Mouse (Mus musculus) myocyte (in vitro differentiated cells): ENCODE data around the gene 3110021N24Rik. TPM values are rescaled to one million over a fixed set of nuclear protein-coding genes. Genes with fewer than 3 reads are reported as not detected.

ENCODE experiments used
- H3K27me3 ChIP-seq: one replicate; pipeline ENCODE4 v1.6.1; 2011; ENCODE audit not compliant: control insufficient read depth, insufficient read depth, insufficient read length
- H3K36me3 ChIP-seq: one replicate; pipeline ENCODE4 v1.6.1; 2011; ENCODE audit not compliant: control insufficient read depth, insufficient read depth
- H3K4me2 ChIP-seq: one replicate; pipeline ENCODE4 v1.6.1; 2011; ENCODE audit warnings: low read depth, control low read depth
- H3K4me3 ChIP-seq: one replicate; pipeline ENCODE4 v1.5.1; 2011; ENCODE audit warnings: mild to moderate bottlenecking, control low read depth, moderate library complexity
- H3K79me2 ChIP-seq: one replicate; pipeline ENCODE4 v1.6.1; 2011; ENCODE audit not compliant: control insufficient read depth, insufficient read depth
- H3ac ChIP-seq: one replicate; pipeline ENCODE4 v1.6.1; 2011; ENCODE audit not compliant: control insufficient read depth, insufficient read length
- CEBPB ChIP-seq: IDR thresholded peaks from 2 replicates; pipeline ENCODE4 v1.6.1; 2011; ENCODE audit warnings: mild to moderate bottlenecking, moderate library complexity; ENCODE audit not compliant: poor library complexity, insufficient read depth, severe bottlenecking
- E2F4 ChIP-seq: IDR thresholded peaks from one replicate; pipeline ENCODE4 v1.6.1; 2011; ENCODE audit warnings: mild to moderate bottlenecking, control low read depth, moderate library complexity; ENCODE audit not compliant: insufficient read depth
- MAX ChIP-seq: IDR thresholded peaks from one replicate; pipeline ENCODE4 v1.6.1; 2011; ENCODE audit warnings: low read depth, mild to moderate bottlenecking, control low read depth
- MYOD1 ChIP-seq, 3 experiments: IDR thresholded peaks; one replicate each; pipeline ENCODE4 v1.6.1; 2011; ENCODE audit warnings: control low read depth in 2 of 3, low read depth in 2 of 3, mild to moderate bottlenecking in 2 of 3, moderate library complexity in 1 of 3; ENCODE audit not compliant: insufficient read length in 2 of 3, control insufficient read depth in 1 of 3
- MYOG ChIP-seq, 3 experiments: IDR thresholded peaks; one replicate each; pipeline ENCODE4 v1.6.1; 2011; ENCODE audit warnings: control low read depth in 2 of 3, low read depth in 2 of 3, mild to moderate bottlenecking in 2 of 3; ENCODE audit not compliant: insufficient read length in 2 of 3, control insufficient read depth in 1 of 3, insufficient read depth in 1 of 3
- POLR2A ChIP-seq: IDR thresholded peaks from one replicate; pipeline ENCODE4 v1.6.1; 2011; ENCODE audit warnings: low read depth, mild to moderate bottlenecking, control low read depth, moderate library complexity; ENCODE audit not compliant: insufficient read length
- POLR2AphosphoS2 ChIP-seq: IDR thresholded peaks from one replicate; pipeline ENCODE4 v1.6.1; 2011; ENCODE audit warnings: low read depth, control low read depth; ENCODE audit not compliant: insufficient read length
- REST ChIP-seq: IDR thresholded peaks from one replicate; pipeline ENCODE4 v1.6.1; 2011; ENCODE audit warnings: mild to moderate bottlenecking, control low read depth, moderate library complexity; ENCODE audit not compliant: insufficient read depth, insufficient read length
- SRF ChIP-seq: IDR thresholded peaks from one replicate; pipeline ENCODE4 v1.6.1; 2011; ENCODE audit warnings: low read depth; ENCODE audit not compliant: control insufficient read depth, insufficient read length
- TCF12 ChIP-seq: IDR thresholded peaks from one replicate; pipeline ENCODE4 v1.6.1; 2011; ENCODE audit warnings: mild to moderate bottlenecking, control low read depth; ENCODE audit not compliant: poor library complexity, insufficient read depth, severe bottlenecking
- TCF3 ChIP-seq: IDR thresholded peaks from one replicate; pipeline ENCODE4 v1.6.1; 2011; ENCODE audit warnings: low read depth, control low read depth; ENCODE audit not compliant: insufficient read length
- USF1 ChIP-seq: IDR thresholded peaks from one replicate; pipeline ENCODE4 v1.6.1; 2011; ENCODE audit warnings: low read depth, mild to moderate bottlenecking, control low read depth, moderate library complexity
- polyA plus RNA-seq: library from polyadenylated mRNA; unstranded; fragments of >200 nt; fragmentation: generic; extraction: Trizol; gene quantifications from one replicate; pipeline ENCODE4 v1.2.1, GENCODE M21; 2012; ENCODE audit warnings: missing spikeins

3110021N24Rik gene
- polyA plus RNA-seq, 1 experiment: 0.06 TPM

- no peak overlapping the region for H3K4me3 ChIP-seq
- H3K36me3 ChIP-seq: no peaks in the 10 kb centered on the region
- H3K4me2 ChIP-seq: no peak overlapping the region
- H3K79me2 ChIP-seq: no peaks in the 10 kb centered on the region
- H3K27me3 ChIP-seq: no peaks in the 10 kb centered on the region
- no peak for TF ChIP-seq MYOD1 (IDR thresholded peaks at IDR 0.05; ENCODE audit: control insufficient read depth in 1 of 3, insufficient read length in 2 of 3, low read depth in 2 of 3)
- no peak for TF ChIP-seq TCF12
- TF ChIP-seq POLR2A: no peak
- TF ChIP-seq POLR2AphosphoS2: no peak
- no peak for TF ChIP-seq MAX
- TF ChIP-seq E2F4: no peak
- no peak for TF ChIP-seq CEBPB
- no peak for TF ChIP-seq REST
- TF ChIP-seq SRF: no peak
- TF ChIP-seq USF1: no peak
- H3ac ChIP-seq: no peak overlapping the region
Measured at GRCm38 (mm10) chr4:108790507-108790906, 71.1 kb downstream of the 3110021N24Rik start.

- Histone ChIP-seq H3ac (no peak overlapping the region), H3K4me2 (no peak overlapping the region), H3K36me3 (no peaks in the 10 kb centered on the region), H3K27me3 (no peaks in the 10 kb centered on the region), H3K79me2 (no peaks in the 10 kb centered on the region), H3K4me3 (no peak overlapping the region)
- TF ChIP-seq USF1 (no peak), TCF3 (no peak), MYOD1 (IDR thresholded peaks at IDR 0.05; ENCODE audit: control insufficient read depth in 1 of 3, insufficient read length in 2 of 3, low read depth in 2 of 3) (no peak), E2F4 (no peak), REST (no peak), MAX (no peak), POLR2A (no peak), MYOG (IDR thresholded peaks at IDR 0.05; ENCODE audit: control insufficient read depth in 1 of 3, insufficient read depth in 1 of 3, insufficient read length in 2 of 3, low read depth in 2 of 3) (no peak), CEBPB (no peak)
Measured at GRCm38 (mm10) chr4:108793941-108794340, 74.5 kb downstream of the 3110021N24Rik start.

- no peak overlapping the region for H3ac ChIP-seq
Measured at GRCm38 (mm10) chr4:108796701-108797100, 77.3 kb downstream of the 3110021N24Rik start.

GRCm38 (mm10) chr4:108798083-108798830 is 78.8 kb downstream of the 3110021N24Rik start:
- TF ChIP-seq POLR2AphosphoS2 (no peak), REST (no peak), MYOD1 (IDR thresholded peaks at IDR 0.05; ENCODE audit: control insufficient read depth in 1 of 3, insufficient read length in 2 of 3, low read depth in 2 of 3) (no peak), MAX (no peak), POLR2A (no peak), TCF3 (no peak), SRF (no peak), USF1 (no peak), MYOG (IDR thresholded peaks at IDR 0.05; ENCODE audit: control insufficient read depth in 1 of 3, insufficient read depth in 1 of 3, insufficient read length in 2 of 3, low read depth in 2 of 3) (no peak), CEBPB (no peak), TCF12 (no peak), E2F4 (no peak)
- no peaks in the 10 kb centered on the region for H3K36me3 ChIP-seq
- no peaks in the 10 kb centered on the region for H3K27me3 ChIP-seq
- H3K4me3 ChIP-seq: no peak overlapping the region
- no peak overlapping the region for H3ac ChIP-seq
- H3K4me2 ChIP-seq: no peak overlapping the region
- no peaks in the 10 kb centered on the region for H3K79me2 ChIP-seq

More at GRCm38 (mm10) chr4:108796701-108797100, 77.3 kb downstream of the 3110021N24Rik start:
- no peaks in the 10 kb centered on the region for H3K36me3 ChIP-seq
- H3K27me3 ChIP-seq: no peaks in the 10 kb centered on the region
- TF ChIP-seq MAX: no peak
- TF ChIP-seq MYOD1 (IDR thresholded peaks at IDR 0.05; ENCODE audit: control insufficient read depth in 1 of 3, insufficient read length in 2 of 3, low read depth in 2 of 3): no peak
- TF ChIP-seq POLR2A: no peak
- TF ChIP-seq REST: no peak
- no peak for TF ChIP-seq TCF12
- TF ChIP-seq MYOG (IDR thresholded peaks at IDR 0.05; ENCODE audit: control insufficient read depth in 1 of 3, insufficient read depth in 1 of 3, insufficient read length in 2 of 3, low read depth in 2 of 3): no peak
- no peak for TF ChIP-seq USF1
- TF ChIP-seq CEBPB: no peak
- no peak for TF ChIP-seq SRF
- no peak for TF ChIP-seq E2F4
- no peak for TF ChIP-seq POLR2AphosphoS2
- no peak for TF ChIP-seq TCF3
- no peak overlapping the region for H3K4me3 ChIP-seq
- no peaks in the 10 kb centered on the region for H3K79me2 ChIP-seq
- H3K4me2 ChIP-seq: no peak overlapping the region

GRCm38 (mm10) chr4:108803535-108803934 is 84.1 kb downstream of the 3110021N24Rik start:
- H3K4me2 ChIP-seq: no peak overlapping the region
- H3K4me3 ChIP-seq: no peak overlapping the region
- TF ChIP-seq SRF (no peak), E2F4 (no peak), MAX (no peak), TCF3 (no peak), TCF12 (no peak)
- no peak overlapping the region for H3ac ChIP-seq
- no peaks in the 10 kb centered on the region for H3K79me2 ChIP-seq
- H3K27me3 ChIP-seq: no peaks in the 10 kb centered on the region
- H3K36me3 ChIP-seq: no peaks in the 10 kb centered on the region
